Mouse (Mus musculus) bone marrow macrophage, adult 2 months (primary cell): Measurements from ENCODE around the gene Fastkd5.

ENCODE experiments used
- CTCF ChIP-seq: IDR thresholded peaks from 2 replicates; pipeline ENCODE4 v1.5.1; 2012; ENCODE audit warnings: low read depth, mild to moderate bottlenecking, low read length, moderate library complexity
- POLR2A ChIP-seq: IDR thresholded peaks from 2 replicates; pipeline ENCODE4 v1.6.1; 2012; ENCODE audit warnings: mild to moderate bottlenecking, low read depth, low read length, borderline replicate concordance

DNA sequence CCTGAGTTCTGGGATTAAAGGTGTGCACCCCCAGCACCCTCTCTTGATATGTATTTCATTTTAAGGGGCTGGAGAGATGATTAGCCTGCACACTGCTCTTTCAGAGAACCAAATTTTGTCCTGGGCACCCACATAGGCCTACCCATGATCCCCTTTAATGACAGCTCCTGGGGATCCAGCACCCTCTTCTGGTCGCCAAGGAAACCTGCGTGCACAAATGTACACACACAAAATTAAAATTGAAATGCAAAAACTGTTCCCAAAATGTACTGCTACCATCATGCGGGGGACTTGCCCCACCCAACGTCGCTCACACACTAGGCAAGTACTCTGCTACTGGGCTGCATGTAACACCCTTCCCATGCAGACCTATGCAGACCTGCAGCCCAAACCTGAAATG lies 54.9 kb downstream of the Fastkd5 start:
- no peak for TF ChIP-seq CTCF
- TF ChIP-seq POLR2A: no peak
